Mouse (Mus musculus) hindbrain, embryonic 15.5 days (tissue): ENCODE measurements at regions not wholly inside any gene's neighbourhood (a gene's known extent, or its start where the extent isn't known, plus 50 kb on each side); places are given as distances from the start of the nearest gene placed in this dataset.
A peak's percentile ranks its signal among the peaks of the same experiment; 100 is the strongest.
"Not testable (repeated sequence)": the region's sequence is repeated elsewhere in the genome, so short reads cannot be mapped to it uniquely, and the experiment has no call there.

Source experiments
- ATAC-seq: fragments of 200-750 bp; cut with Nextera tagmentation; 2 replicates; pipeline ENCODE4 v1.8.0; 2017; ENCODE audit warnings: low read depth, moderate number of reproducible peaks, moderate TSS enrichment; ENCODE audit not compliant: low FRiP score
- H3K27ac ChIP-seq: fragments of 300-500 bp; sonication (generic); replicated peaks from 2 replicates; pipeline ENCODE4 v1.5.1; 2015; ENCODE audit warnings: mild to moderate bottlenecking, inconsistent platforms
- H3K27me3 ChIP-seq: fragments of 300-500 bp; sonication (generic); 2 replicates; pipeline ENCODE4 v1.6.1; 2015; ENCODE audit warnings: control low read depth, inconsistent platforms
- H3K36me3 ChIP-seq: fragments of 300-500 bp; sonication (generic); 2 replicates; pipeline ENCODE4 v1.6.1; 2015; ENCODE audit warnings: control low read depth, inconsistent platforms
- H3K4me1 ChIP-seq: fragments of 300-500 bp; sonication (generic); replicated peaks from 2 replicates; pipeline ENCODE4 v1.6.1; 2015; ENCODE audit warnings: control low read depth, inconsistent platforms
- H3K4me2 ChIP-seq: fragments of 300-500 bp; sonication (generic); 2 replicates; pipeline ENCODE4 v1.6.1; 2015; ENCODE audit warnings: moderate library complexity, mild to moderate bottlenecking, inconsistent platforms
- H3K4me3 ChIP-seq: fragments of 300-500 bp; sonication (generic); 2 replicates; pipeline ENCODE4 v1.5.1; 2015; ENCODE audit warnings: mild to moderate bottlenecking, inconsistent platforms
- H3K9ac ChIP-seq: fragments of 300-500 bp; sonication (generic); 2 replicates; pipeline ENCODE4 v1.6.1; 2015; ENCODE audit warnings: inconsistent platforms
- H3K9me3 ChIP-seq: fragments of 300-500 bp; sonication (generic); 2 replicates; pipeline ENCODE4 v1.6.1; 2016; ENCODE audit warnings: control low read depth, inconsistent platforms
- WGBS: fragments of 180-500 bp; shearing (Covaris S2); methylation state at CpG from one replicate; pipeline ENCODE4 v1.1.7; 2015; 5-methylcytosine and 5-hydroxymethylcytosine counted together

DNA sequence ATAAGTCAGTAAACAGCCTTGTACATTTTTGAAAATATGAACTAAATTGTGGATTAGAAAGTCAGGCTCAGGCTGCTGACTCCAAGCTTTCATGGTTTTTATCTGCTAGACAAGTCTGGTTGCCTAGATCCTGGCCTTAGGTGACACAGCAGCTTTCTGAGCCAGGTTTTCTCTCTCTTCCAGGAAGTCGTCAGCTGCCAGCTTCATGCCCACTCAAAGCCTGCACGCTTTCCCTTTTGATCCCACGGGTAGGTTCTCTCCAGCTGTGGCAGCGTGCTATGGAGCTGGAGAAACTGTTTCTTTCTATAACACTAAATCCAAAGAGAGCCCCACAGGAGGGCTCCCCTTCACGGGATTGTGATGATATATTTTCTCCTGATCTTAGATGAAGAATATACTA is 426.7 kb upstream of the Pou3f2 start:
- Histone ChIP-seq H3K9ac (no peak overlapping the region), H3K4me2 (no peak overlapping the region), H3K4me1 (no peaks in the 10 kb centered on the region), H3K4me3 (no peak overlapping the region), H3K27me3 (no peaks in the 10 kb centered on the region), H3K9me3 (no peaks in the 10 kb centered on the region), H3K27ac (no peak overlapping the region), H3K36me3 (no peaks in the 10 kb centered on the region)
- ATAC-seq: no peak
- WGBS: 50% methylated on average over 5 of the region's 5 CpGs

- 58% methylated on average over 4 of the region's 4 CpGs for WGBS
- ATAC-seq: no peak
Measured at GRCm38 (mm10) chr4:22892694-22893046, 404.5 kb upstream of the Pou3f2 start.

GRCm38 (mm10) chr4:22891974-22892693 is 404.0 kb upstream of the Pou3f2 start:
- 33% methylated on average over 3 of the region's 3 CpGs for WGBS
- H3K36me3 ChIP-seq: no peaks in the 10 kb centered on the region
- ATAC-seq: no peak

More at GRCm38 (mm10) chr4:22892694-22893046, 404.5 kb upstream of the Pou3f2 start:
- Histone ChIP-seq H3K4me1 (no peaks in the 10 kb centered on the region), H3K9me3 (no peaks in the 10 kb centered on the region), H3K27ac (no peak overlapping the region), H3K4me2 (no peak overlapping the region), H3K27me3 (no peaks in the 10 kb centered on the region), H3K9ac (no peak overlapping the region), H3K36me3 (no peaks in the 10 kb centered on the region), H3K4me3 (no peak overlapping the region)

DNA sequence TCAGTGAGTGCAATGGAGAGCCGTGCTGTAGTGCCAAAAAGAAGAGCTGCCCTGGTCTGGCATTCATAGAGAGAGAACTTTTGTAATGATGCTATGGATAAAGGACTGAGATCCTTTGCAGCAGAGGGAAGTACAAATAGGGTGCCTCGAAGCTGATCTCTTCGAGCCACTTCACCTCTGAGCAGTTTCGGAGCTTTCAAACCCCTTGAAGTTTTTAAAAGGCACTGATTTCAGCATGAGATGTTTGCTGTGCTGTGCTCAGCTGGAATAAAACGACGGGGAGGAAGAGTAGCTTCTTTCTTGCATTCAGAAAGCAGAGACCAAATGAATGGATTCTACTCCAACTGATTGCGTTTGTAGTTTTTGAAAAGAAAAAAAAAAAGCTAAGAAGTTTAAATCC is 392.5 kb upstream of the Pou3f2 start:
- no peak overlapping the region for H3K27ac ChIP-seq
- H3K36me3 ChIP-seq: no peaks in the 10 kb centered on the region
- H3K9ac ChIP-seq: no peak overlapping the region
- H3K9me3 ChIP-seq: no peaks in the 10 kb centered on the region; the same call in 1 of the 2 replicates
- no peak overlapping the region for H3K4me3 ChIP-seq
- ATAC-seq: no peak
- H3K4me2 ChIP-seq: no peak overlapping the region
- no peaks in the 10 kb centered on the region for H3K27me3 ChIP-seq
- 22% methylated on average over 7 of the region's 7 CpGs for WGBS
- H3K4me1 ChIP-seq: no peaks in the 10 kb centered on the region

More at GRCm38 (mm10) chr4:22891974-22892693, 404.0 kb upstream of the Pou3f2 start:
- Histone ChIP-seq H3K4me2 (no peak overlapping the region), H3K4me3 (no peak overlapping the region), H3K9ac (no peak overlapping the region), H3K27ac (no peak overlapping the region), H3K27me3 (no peaks in the 10 kb centered on the region), H3K9me3 (no peaks in the 10 kb centered on the region), H3K4me1 (no peaks in the 10 kb centered on the region)

GRCm38 (mm10) chr4:22875392-22875791 is 387.2 kb upstream of the Pou3f2 start:
- H3K36me3 ChIP-seq: no peaks in the 10 kb centered on the region
- no peaks in the 10 kb centered on the region for H3K4me1 ChIP-seq
- H3K9me3 ChIP-seq: no peaks in the 10 kb centered on the region
- H3K4me3 ChIP-seq: no peak overlapping the region
- H3K27ac ChIP-seq: no peak overlapping the region
- 50% methylated on average over 3 of the region's 3 CpGs for WGBS
- H3K4me2 ChIP-seq: no peak overlapping the region
- H3K9ac ChIP-seq: no peak overlapping the region
- H3K27me3 ChIP-seq: no peaks in the 10 kb centered on the region
- ATAC-seq: no peak

GRCm38 (mm10) chr4:22836124-22836445 is 347.9 kb upstream of the Pou3f2 start:
- no peak; the same call in 1 of the 2 replicates for ATAC-seq
- H3K4me1 ChIP-seq: peaks cover 12% of the 10 kb centered on the region
- no peaks in the 10 kb centered on the region for H3K36me3 ChIP-seq
- 16% methylated on average over 7 of the region's 7 CpGs for WGBS
- H3K9me3 ChIP-seq: no peaks in the 10 kb centered on the region
- H3K4me3 ChIP-seq: peak overlapping the region; percentile 30
- peak overlapping the region; percentile 52 for H3K4me2 ChIP-seq
- peak overlapping the region; percentile 16; the same call in 1 of the 2 replicates for H3K9ac ChIP-seq
- peak overlapping the region; percentile 60; the same call in 1 of the 2 replicates for H3K27ac ChIP-seq
- H3K27me3 ChIP-seq: no peaks in the 10 kb centered on the region

- Histone ChIP-seq H3K9ac (peak overlapping the region; percentile 16; the same call in 1 of the 2 replicates), H3K9me3 (no peaks in the 10 kb centered on the region), H3K4me3 (peak overlapping the region; percentile 30), H3K4me1 (peaks cover 12% of the 10 kb centered on the region), H3K27ac (peak overlapping the region; percentile 60; the same call in 1 of the 2 replicates), H3K27me3 (no peaks in the 10 kb centered on the region), H3K4me2 (peak overlapping the region; percentile 52), H3K36me3 (no peaks in the 10 kb centered on the region)
- peak; percentile 90 for ATAC-seq
- 3% methylated on average over 9 of the region's 9 CpGs for WGBS
Measured at GRCm38 (mm10) chr4:22835381-22836123, 347.4 kb upstream of the Pou3f2 start.

GRCm38 (mm10) chr4:22833851-22834440 is 345.8 kb upstream of the Pou3f2 start:
- H3K4me2 ChIP-seq: no peak overlapping the region
- no peak overlapping the region for H3K9ac ChIP-seq
- H3K4me3 ChIP-seq: no peak overlapping the region
- 50% methylated on average over 1 of the region's 1 CpGs for WGBS
- H3K27ac ChIP-seq: no peak overlapping the region
- no peaks in the 10 kb centered on the region for H3K27me3 ChIP-seq
- no peaks in the 10 kb centered on the region for H3K36me3 ChIP-seq
- no peaks in the 10 kb centered on the region for H3K9me3 ChIP-seq
- peaks cover 12% of the 10 kb centered on the region for H3K4me1 ChIP-seq
- no peak for ATAC-seq

DNA sequence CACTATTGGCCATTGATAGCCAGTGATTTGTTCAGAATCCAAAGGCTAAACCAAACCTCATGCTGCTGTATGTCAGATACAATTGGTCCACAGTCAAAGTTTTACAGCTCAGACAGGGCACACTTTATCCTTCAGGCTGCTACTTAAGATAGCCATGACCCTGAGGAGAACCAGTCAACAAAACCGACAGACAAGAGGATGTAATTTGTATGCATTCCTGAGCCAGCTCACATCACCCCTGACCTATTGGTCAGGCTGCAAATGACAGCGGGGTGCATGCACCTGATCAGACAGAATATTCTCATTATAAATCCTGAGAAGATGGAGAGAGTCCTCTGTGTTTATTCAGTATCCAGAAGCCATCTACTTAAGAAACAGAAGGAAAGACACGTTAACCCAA is 315.5 kb upstream of the Pou3f2 start:
- 32% methylated on average over 3 of the region's 3 CpGs for WGBS
- Histone ChIP-seq H3K4me3 (no peak overlapping the region), H3K9ac (no peak overlapping the region), H3K4me1 (no peaks in the 10 kb centered on the region), H3K27me3 (no peaks in the 10 kb centered on the region), H3K4me2 (no peak overlapping the region), H3K36me3 (no peaks in the 10 kb centered on the region), H3K9me3 (no peaks in the 10 kb centered on the region), H3K27ac (no peak overlapping the region)
- ATAC-seq: no peak

DNA sequence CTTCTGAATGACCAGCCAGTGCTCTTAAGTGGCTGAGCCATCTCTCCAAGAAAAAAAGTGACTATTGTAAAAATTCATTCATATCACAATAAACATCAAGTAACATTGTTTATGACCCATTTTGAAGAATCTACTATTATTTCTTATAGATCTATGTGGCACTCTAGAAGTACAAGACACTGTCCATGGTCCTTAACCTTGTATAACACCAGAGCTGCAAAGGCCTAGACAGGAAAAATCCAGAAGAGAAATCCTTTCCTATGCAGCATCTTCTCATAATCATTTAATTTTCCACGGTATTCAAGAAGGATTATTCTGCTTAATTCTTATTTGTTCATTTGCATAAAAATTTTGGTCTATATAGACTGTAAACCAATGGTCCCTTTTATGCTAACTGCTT is 304.7 kb upstream of the Pou3f2 start:
- ATAC-seq: no peak
- no peak overlapping the region for H3K27ac ChIP-seq
- no peaks in the 10 kb centered on the region for H3K36me3 ChIP-seq
- 81% methylated on average over 1 of the region's 1 CpGs for WGBS
- H3K9ac ChIP-seq: no peak overlapping the region
- no peaks in the 10 kb centered on the region for H3K27me3 ChIP-seq
- no peaks in the 10 kb centered on the region for H3K9me3 ChIP-seq
- H3K4me1 ChIP-seq: no peaks in the 10 kb centered on the region
- H3K4me2 ChIP-seq: no peak overlapping the region
- no peak overlapping the region for H3K4me3 ChIP-seq

GRCm38 (mm10) chr4:22787866-22788265 is 299.7 kb upstream of the Pou3f2 start:
- WGBS: 65% methylated on average over 3 of the region's 3 CpGs
- Histone ChIP-seq H3K4me2 (no peak overlapping the region), H3K9ac (no peak overlapping the region), H3K9me3 (no peaks in the 10 kb centered on the region), H3K36me3 (no peaks in the 10 kb centered on the region), H3K4me3 (no peak overlapping the region), H3K4me1 (no peaks in the 10 kb centered on the region), H3K27me3 (no peaks in the 10 kb centered on the region), H3K27ac (no peak overlapping the region)
- ATAC-seq: no peak

- not testable (repeated sequence) for H3K27ac ChIP-seq, H3K27me3 ChIP-seq, H3K9ac ChIP-seq, H3K4me1 ChIP-seq, H3K9me3 ChIP-seq, H3K4me3 ChIP-seq, H3K36me3 ChIP-seq, H3K4me2 ChIP-seq, ATAC-seq
- 98% methylated on average over 4 of the region's 4 CpGs for WGBS
Measured at GRCm38 (mm10) chr4:22763026-22763425, 274.9 kb upstream of the Pou3f2 start.
